Mouse (Mus musculus): Measurements from ENCODE around the gene Tha1.

GRCm38 (mm10) chr11:117836306-117836705 is 37.0 kb downstream of the Tha1 start:
- TF ChIP-seq CTCF (IDR thresholded peaks at IDR 0.05; ENCODE audit: control insufficient read depth, insufficient read depth, insufficient read length) (no peak), MYOD1 (IDR thresholded peaks at IDR 0.05; ENCODE audit: control insufficient read depth, insufficient read length, low read depth) (no peak), FOSL1 (IDR thresholded peaks at IDR 0.05; ENCODE audit: insufficient read depth, low read length, poor library complexity, severe bottlenecking) (no peak), MAX (IDR thresholded peaks at IDR 0.05) (no peak), USF1 (IDR thresholded peaks at IDR 0.05; ENCODE audit: low read depth) (no peak)

Measured in C2C12 (cell line).